Mouse (Mus musculus): ENCODE results near the gene Vmn1r39.

- TF ChIP-seq CTCF (IDR thresholded peaks at IDR 0.05; ENCODE audit: low read depth, low read length), result no peak
- no peak for TF ChIP-seq POLR2A (IDR thresholded peaks at IDR 0.05; ENCODE audit: insufficient read depth, low read length)
- TF ChIP-seq EP300 (IDR thresholded peaks at IDR 0.05; ENCODE audit: insufficient read depth, low read depth, low read length), result no peak
Observed at GRCm38 (mm10) chr6:66856236-66856635, 45.8 kb upstream of the Vmn1r39 start.

All from ES-Bruce4 (cell line).